Mouse (Mus musculus) R1 (cell line): ENCODE measurements around the gene Lyzl4.
"Not testable (repeated sequence)": the region's sequence is repeated elsewhere in the genome, so short reads cannot be mapped to it uniquely, and the experiment has no call there.

Source experiments
- DNase-seq: peaks from one replicate; pipeline ENCODE4 v3.0.0-alpha.2; 2018; ENCODE audit warnings: low read depth, low spot score

Gene Lyzl4

DNA sequence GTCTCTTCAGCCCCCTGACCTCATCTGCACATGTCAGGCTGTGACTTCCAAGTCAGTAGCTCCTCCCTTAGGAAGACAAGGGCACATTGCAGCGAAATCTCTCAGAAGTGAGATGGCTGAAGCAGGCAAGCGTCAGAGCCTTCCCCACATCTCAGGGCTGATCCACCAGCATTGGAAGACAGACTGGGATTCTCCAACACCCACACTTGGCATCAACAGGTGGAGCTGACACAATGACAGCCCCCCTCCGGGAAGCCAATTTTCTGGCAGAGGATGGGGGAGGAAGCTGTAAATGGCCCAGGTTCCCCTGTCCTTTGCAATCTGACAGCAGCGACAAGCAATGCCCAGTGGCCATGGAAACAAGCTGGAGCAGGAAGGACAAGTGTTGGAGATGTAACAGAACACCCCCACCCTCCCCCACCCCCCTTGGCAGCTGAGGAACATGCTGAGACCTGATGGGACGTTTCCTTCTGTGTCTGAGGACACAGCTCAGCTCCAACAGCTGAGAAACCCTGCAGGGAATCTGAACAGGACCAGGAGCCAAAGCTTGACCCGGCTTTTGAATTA lies 41.0 kb downstream of the Lyzl4 start:
- peak; percentile 16 for DNase-seq

DNA sequence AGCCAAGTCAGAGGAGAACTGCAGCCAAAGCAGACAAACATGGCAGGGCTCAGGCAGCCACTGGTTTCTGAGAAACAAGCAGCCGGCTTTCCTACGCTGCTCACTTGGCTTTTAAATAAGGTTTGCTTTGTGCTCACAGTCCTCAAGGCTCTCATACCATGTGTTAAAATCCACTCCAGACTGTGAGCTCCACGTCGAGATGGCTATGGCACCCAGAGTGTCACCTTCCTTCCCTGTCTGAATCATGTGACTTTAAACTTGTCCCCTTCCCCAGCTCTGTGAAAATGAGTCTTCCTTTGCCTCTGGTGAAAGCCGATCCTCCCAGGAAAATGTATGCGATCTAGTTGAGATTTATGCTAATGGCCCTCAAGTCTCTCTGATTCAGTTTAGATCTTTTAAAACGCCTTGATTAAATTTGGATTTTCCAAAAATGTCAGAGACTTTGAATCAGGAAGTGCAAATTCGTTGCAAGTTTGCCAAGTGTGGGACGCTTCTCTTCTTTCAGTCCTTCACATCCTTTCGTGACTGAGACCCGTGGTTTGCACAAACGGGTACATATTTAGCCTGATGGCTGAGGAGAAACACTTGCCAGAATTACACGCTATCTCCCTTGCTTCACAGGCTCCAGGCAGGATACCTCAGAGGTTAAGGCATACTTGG lies 41.6 kb downstream of the Lyzl4 start:
- no peak for DNase-seq

DNA sequence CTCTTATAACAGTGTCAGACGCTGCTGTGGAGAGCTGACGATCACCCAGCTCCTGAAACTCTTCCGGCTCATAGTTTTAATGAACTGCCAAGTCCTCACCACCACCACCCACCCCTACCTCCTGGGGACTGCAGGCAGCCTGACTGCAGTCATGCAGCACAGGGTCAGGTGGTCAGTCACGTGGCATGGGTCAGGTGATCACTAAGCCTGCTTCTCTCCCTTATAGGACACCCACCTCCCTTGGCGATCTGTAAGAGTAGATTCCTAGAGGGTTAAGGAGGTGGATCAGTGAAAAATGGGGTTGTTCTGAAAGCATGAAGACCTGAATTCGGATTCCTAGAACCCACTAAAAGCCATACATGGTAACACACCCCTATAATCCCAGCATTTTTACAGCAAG lies 42.3 kb downstream of the Lyzl4 start:
- DNase-seq: no peak

DNA sequence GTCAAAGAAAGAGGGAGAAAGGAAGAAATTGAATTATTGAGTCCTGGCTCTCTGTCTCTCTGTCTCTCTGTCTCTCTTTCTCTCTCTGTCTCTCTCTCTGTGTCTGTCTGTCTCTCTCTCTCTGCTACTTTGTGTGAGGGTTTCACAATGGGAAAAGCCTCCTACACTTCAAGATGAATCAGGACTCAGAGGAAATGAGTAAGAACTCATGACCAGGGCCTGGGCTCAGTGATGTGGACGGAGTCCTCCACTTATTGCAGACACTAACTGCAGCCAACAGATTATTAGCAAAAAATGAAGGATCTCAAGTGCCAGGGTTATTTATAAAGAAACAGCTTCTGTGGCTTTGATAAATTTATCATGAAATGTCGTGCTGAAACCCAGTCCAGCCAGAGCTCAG lies 43.8 kb downstream of the Lyzl4 start:
- DNase-seq: no peak

GRCm38 (mm10) chr9:121594771-121595170 lies 47.1 kb downstream of the Lyzl4 start:
- no peak for DNase-seq

DNA sequence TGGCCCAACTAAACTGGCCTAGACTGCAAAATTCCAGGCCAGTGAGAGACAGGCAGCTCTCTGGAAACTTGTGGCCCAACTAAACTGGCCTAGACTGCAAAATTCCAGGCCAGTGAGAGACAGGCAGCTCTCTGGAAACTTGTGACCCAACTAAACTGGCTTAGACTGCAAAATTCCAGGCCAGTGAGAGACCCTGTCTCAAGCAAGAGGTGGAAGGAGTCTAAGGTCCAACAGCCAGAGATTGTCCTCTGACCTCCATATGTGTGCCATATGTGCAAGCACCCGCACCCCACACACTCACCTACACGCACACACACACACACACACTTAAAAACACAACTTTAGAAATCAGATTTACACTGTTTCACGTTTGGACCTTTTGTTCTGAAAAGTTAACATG lies 48.1 kb downstream of the Lyzl4 start:
- DNase-seq: not testable (repeated sequence)

DNA sequence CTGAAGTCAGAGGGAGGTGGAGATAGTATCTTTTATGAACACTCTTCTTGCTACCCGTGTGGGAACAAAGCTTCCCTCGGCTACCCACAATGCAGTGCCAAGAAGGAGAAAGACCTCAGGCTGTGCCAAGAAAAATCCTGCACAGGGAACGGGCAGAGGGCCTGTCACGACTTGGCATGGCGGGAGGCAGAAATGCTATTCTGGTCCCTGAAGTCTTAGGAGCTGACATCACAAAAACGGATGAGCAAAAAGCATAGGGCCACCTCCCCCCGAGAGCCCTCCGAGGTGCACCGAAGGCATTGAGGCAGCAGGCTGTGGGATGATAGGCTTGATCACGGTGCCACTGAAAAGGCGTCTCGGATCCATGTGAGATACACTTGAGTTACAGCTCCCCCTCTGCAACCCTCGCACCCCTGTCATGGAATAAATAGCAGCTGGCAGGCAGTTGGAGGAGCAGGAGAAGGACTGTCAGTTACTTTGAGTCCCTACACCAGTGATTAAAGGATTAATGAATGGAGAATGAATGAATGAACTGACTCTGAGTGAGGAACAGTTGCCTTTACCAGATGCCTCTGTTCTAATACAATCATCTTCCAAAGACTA lies 48.8 kb downstream of the Lyzl4 start:
- DNase-seq: no peak

DNA sequence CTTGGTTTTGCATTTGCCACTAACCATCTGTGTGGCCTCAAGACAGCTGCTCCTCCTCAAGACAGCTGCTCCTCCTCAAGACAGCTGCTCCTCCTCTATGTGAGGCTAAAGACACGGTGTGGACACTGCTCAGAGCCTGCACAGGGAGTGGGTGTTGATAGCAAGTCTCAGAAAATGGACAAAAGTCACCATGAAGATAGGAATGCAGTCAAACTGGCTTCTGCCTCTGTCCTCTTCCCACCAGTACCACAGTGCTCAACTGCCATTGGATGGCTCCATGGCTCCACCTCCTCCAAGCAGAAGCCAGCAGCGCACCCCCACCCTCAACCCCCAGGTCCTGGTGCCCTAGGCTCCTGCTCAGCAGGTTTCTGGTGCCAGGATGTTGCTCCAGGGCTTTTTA lies 52.4 kb downstream of the Lyzl4 start:
- peak; percentile 48 for DNase-seq

- no peak for DNase-seq
These were observed 67.5 kb downstream of the Lyzl4 start for GRCm38 (mm10) chr9:121574380-121574779.

DNA sequence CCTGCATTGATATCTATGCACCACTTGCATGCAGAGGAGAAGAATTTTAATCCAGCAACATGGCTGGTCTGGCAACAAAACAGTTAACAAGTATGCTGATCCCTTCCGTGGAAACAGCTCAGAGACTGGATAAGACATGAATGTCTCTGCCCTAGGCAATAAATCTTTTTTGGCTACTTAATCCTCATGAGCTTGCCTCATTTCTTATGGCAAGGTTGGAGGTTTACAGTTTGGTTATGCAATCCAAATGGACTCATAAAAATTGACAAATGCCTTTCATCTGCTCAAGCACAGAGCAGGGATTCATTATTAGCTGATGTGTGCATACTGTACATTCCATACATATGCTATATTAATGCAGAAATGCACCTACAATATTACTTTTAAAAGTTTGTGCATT lies 73.4 kb downstream of the Lyzl4 start:
- no peak for DNase-seq

DNA sequence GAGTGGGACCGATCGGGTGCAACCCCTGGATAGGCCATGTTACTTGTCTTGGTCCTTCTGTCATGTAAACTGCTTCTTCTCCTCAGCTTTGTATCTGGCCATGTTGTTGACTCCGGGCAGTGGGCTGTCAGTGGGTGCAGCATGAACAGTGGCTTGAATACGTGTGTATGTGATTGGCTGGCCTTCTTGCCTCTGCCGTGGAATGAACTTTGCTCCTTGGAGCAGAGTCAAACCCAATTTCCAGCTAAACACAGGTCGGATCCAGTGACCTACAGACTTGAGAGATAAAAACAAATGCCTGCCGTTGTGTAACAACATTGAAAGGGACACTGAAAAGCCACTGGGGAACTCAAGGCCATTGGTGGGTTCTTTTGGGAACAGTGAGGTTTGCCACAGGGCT lies 75.5 kb downstream of the Lyzl4 start:
- no peak for DNase-seq

GRCm38 (mm10) chr9:121563276-121563675 lies 78.6 kb downstream of the Lyzl4 start:
- no peak for DNase-seq

GRCm38 (mm10) chr9:121560515-121560914 lies 81.4 kb downstream of the Lyzl4 start:
- no peak for DNase-seq

- no peak for DNase-seq
These were observed 83.7 kb downstream of the Lyzl4 start for GRCm38 (mm10) chr9:121558167-121558566.

DNA sequence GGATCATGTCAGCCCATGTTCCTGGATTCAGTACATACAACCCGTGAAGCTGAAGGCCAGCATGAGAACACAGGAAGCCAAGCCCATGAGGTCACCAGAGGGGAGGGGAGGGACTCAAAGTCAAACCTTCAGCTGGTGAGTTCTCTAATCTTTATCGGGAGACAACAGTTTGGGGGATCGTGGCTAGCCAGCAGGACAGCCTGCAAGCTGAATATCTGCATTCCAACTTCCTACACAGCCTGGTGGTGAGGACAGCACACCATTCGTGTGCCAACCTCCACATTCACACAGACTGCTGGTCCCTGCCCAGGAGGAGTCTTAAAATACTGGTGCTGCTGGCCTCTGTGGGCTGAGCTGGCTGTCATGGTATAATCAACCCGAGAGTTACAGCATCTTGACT lies 85.0 kb downstream of the Lyzl4 start:
- DNase-seq: no peak

GRCm38 (mm10) chr9:121555395-121556000 lies 86.4 kb downstream of the Lyzl4 start:
- DNase-seq: no peak

- DNase-seq: no peak
These were observed 88.3 kb downstream of the Lyzl4 start for GRCm38 (mm10) chr9:121553643-121554042.

GRCm38 (mm10) chr9:121550327-121550771 lies 91.5 kb downstream of the Lyzl4 start:
- no peak for DNase-seq

DNA sequence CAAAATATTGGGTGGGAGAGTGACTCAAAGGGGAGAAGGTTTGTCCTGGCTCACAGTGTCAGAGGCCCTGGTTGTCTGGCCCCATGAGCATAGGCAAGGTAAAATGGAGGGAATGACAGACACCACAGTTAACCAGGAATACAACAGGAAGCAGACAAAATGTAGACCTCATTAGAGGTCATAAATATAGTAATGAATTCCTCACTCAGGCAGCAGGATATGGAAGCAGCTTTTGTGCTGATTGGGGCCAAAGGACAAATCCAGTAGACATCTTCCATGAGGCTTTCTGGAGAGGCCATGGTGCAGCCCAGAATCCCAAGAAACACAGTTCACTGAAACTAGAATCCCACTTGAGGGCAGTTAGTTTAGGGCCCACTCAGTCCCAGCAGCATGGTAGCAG lies 92.5 kb downstream of the Lyzl4 start:
- no peak for DNase-seq

DNA sequence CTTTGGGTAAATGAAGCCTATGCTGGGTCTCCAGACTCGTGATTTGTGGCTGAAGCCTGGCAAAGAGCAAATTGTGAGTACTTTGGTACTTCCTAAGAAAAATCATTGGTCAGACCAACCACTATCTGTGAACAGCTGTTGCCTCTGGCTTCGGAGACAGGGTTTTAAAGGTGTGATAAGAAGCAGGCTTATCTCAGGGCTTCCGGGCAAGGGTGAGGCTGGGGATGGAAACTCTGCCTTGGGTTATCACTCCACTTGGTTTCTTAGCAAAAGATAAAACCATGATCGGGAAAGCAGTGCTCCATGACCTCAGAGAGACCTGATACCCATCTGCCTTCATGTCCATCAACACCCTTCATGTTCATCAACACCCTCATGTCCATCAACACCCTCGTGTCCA lies 92.9 kb downstream of the Lyzl4 start:
- DNase-seq: no peak

GRCm38 (mm10) chr9:121547431-121547830 lies 94.5 kb downstream of the Lyzl4 start:
- DNase-seq: no peak

GRCm38 (mm10) chr9:121541530-121541929 lies 100.4 kb downstream of the Lyzl4 start:
- no peak for DNase-seq

DNA sequence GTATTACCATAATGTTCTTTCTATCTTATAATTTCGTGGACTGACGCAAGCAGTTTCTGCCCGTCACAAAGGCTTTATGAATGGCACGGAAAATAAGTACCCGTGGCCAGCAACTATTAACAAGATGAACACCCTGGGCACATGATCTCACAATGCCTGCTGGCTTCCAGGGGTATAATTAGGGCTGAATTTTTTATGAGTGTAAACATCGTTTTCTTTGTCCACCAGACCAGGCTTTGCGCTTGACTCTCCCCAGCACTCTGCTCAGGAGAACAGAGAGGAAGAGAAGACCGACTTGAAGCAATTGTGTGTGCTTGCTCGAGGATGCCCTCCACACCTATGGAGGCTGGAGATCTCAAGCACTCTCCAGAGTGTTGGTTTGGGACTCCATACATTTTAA lies 109.3 kb downstream of the Lyzl4 start:
- no peak for DNase-seq
